Mouse (Mus musculus) ES-Bruce4 (cell line): ENCODE measurements around the gene Hsh2d.

Experiments used
- CTCF ChIP-seq: IDR thresholded peaks from one replicate; pipeline ENCODE4 v1.8.1; 2011; ENCODE audit warnings: low read depth, low read length
- EP300 ChIP-seq: IDR thresholded peaks from 2 replicates; pipeline ENCODE4 v1.6.1; 2011; ENCODE audit warnings: low read depth, low read length; ENCODE audit not compliant: insufficient read depth
- POLR2A ChIP-seq: IDR thresholded peaks from one replicate; pipeline ENCODE4 v1.8.1; 2011; ENCODE audit warnings: low read length; ENCODE audit not compliant: insufficient read depth

- TF ChIP-seq POLR2A (no peak), CTCF (no peak), EP300 (no peak)
Observed at GRCm38 (mm10) chr8:72158726-72159125, 30.7 kb upstream of the Hsh2d start.
